ENCODE assay signal across 8 mouse cellular contexts in genomic region chr16:90142574-90143415, GRCm38 (mm10). TPM values are rescaled to one million over a fixed set of nuclear protein-coding genes. Genes with fewer than 3 reads are reported as not detected.
DNase-seq lines count a peak whose midpoint lies in the region; ATAC-seq and TF ChIP-seq lines count a peak whose summit lies in the region.

No protein-coding gene starts in this region.

- H3K9me3 ChIP-seq in embryonic facial prominence, embryonic 11.5 days (replicated peaks; ENCODE audit: control insufficient read depth, low read length), result no peaks in the 10 kb centered on the region

- intact Hi-C loops in heart, postnatal 14 days (cut with DNase I), result loop anchor here (5.0 kb wide), 1 partner anchor 70 kb away; no protein-coding TSS in a partner anchor

- H3K4me2 ChIP-seq in embryonic facial prominence, embryonic 11.5 days (ENCODE audit: low read depth, low read length), result peak overlapping the region; percentile 72

- H3K27ac ChIP-seq in embryonic facial prominence, embryonic 11.5 days (replicated peaks; ENCODE audit: low read depth, low read length), result peak overlapping the region; percentile 80
- H3K27ac ChIP-seq in olfactory bulb, adult 2 months (ENCODE audit: insufficient read depth, low read depth, low read length), result peak overlapping the region; percentile 7

- no peak for TF ChIP-seq POLR2A in lung, adult 2 months (IDR thresholded peaks at IDR 0.05; ENCODE audit: borderline replicate concordance, extremely low read depth, low read depth, low read length)
- TF ChIP-seq POLR2A in olfactory bulb, adult 2 months (IDR thresholded peaks at IDR 0.05; ENCODE audit: insufficient read depth, low read depth, low read length), result no peak

- no peaks in the 10 kb centered on the region for H3K27me3 ChIP-seq in embryonic facial prominence, embryonic 11.5 days (ENCODE audit: control insufficient read depth, insufficient read depth, low read length)

- ATAC-seq in embryonic facial prominence, embryonic 11.5 days (replicated peaks; ENCODE audit: insufficient number of reproducible peaks, low FRiP score, low TSS enrichment, low read depth), result peak; percentile 7; the same call in 1 of the 2 replicates

- no peaks in the 10 kb centered on the region for H3K36me3 ChIP-seq in embryonic facial prominence, embryonic 11.5 days (replicated peaks; ENCODE audit: control insufficient read depth, insufficient read depth, low read depth, low read length)

- H3K4me1 ChIP-seq in embryonic facial prominence, embryonic 11.5 days (ENCODE audit: control insufficient read depth, insufficient read depth, low read length), result peaks cover 9% of the 10 kb centered on the region
- peaks cover 7% of the 10 kb centered on the region; the same call in 1 of the 2 replicates for H3K4me1 ChIP-seq in lung, adult 2 months (ENCODE audit: control insufficient read depth, insufficient read depth, low read length)
- H3K4me1 ChIP-seq in olfactory bulb, adult 2 months (ENCODE audit: control insufficient read depth, insufficient read depth, low read length), result peaks cover 18% of the 10 kb centered on the region

- TF ChIP-seq CTCF in lung, adult 2 months (IDR thresholded peaks at IDR 0.05; ENCODE audit: insufficient read depth, low read length), result no peak
- TF ChIP-seq CTCF in olfactory bulb, adult 2 months (IDR thresholded peaks at IDR 0.05; ENCODE audit: insufficient read depth, low read depth, low read length), result no peak

- WGBS in embryonic facial prominence, embryonic 11.5 days, result under 1% methylated on average over 57 of the region's 57 CpGs
- 1% methylated on average over 57 of the region's 57 CpGs for WGBS in lung, adult 2 months
- under 1% methylated on average over 57 of the region's 57 CpGs for WGBS in olfactory bulb, adult 2 months

- peak overlapping the region; percentile 79 for H3K9ac ChIP-seq in embryonic facial prominence, embryonic 11.5 days (replicated peaks; ENCODE audit: low read length)

- DNase-seq in CD4-positive, CD25-positive, alpha-beta regulatory T cell, adult 2 months (ENCODE audit: low read depth, low spot score), result peak; percentile 61
- peak; percentile 71 to 75 for DNase-seq in adrenal gland, postnatal 36 days
- DNase-seq in embryonic facial prominence, embryonic 11.5 days (ENCODE audit: low spot score), result peak; percentile 65
- peak; percentile 26 to 42 for DNase-seq in heart, postnatal 14 days
- DNase-seq in layer of hippocampus, adult 18-20 months (ENCODE audit: low spot score in 2 of 2), result peak; percentile 32 to 52
- peak; percentile 31 for DNase-seq in lung, adult 2 months
- peak; percentile 59 for DNase-seq in thymus, postnatal 25 days

- peak overlapping the region; percentile 73 for H3K4me3 ChIP-seq in embryonic facial prominence, embryonic 11.5 days (ENCODE audit: low read depth, low read length)
- H3K4me3 ChIP-seq in lung, adult 2 months (replicated peaks; ENCODE audit: extremely low read depth, low read depth, low read length), result peak overlapping the region; percentile 51
- peak overlapping the region; percentile 58 for H3K4me3 ChIP-seq in olfactory bulb, adult 2 months (ENCODE audit: insufficient read depth, low read depth, low read length)

RNA-seq across cellular contexts. Expression of gene Tiam1, which starts 0.8 kb away (rescaled TPM):
- total RNA-seq in adrenal gland, postnatal 36 days (2021), result 10 to 100 TPM; 80.7 to 96.3 TPM
- 31.2 and 33.8 TPM in 2 replicates for polyA plus RNA-seq in embryonic facial prominence, embryonic 11.5 days (2014; fragmentation: Nextera tagmentation; extraction: Ambion mirVana)
- 1 to 10 TPM; 6.1 to 7.6 TPM for total RNA-seq in heart, postnatal 14 days (2021)
- total RNA-seq in layer of hippocampus, adult 18-20 months (2021), result 100 to 1,000 TPM; 109 to 111 TPM
- polyA plus RNA-seq in lung, adult 2 months (2012; rRNA removed), result 7.1 and 14.6 TPM in 2 replicates
- 370 TPM in 1 of 2 replicates, not detected in the other for polyA plus RNA-seq in olfactory bulb, adult 2 months (2012; ENCODE audit: insufficient read depth, insufficient read length, low replicate concordance, missing spikeins)

Comparison
In these comparisons a context has a peak if more than half of its experiments do, and no peak if none do; other contexts are left out.
1. Peak in every context shown above with its lines: DNase-seq, ATAC-seq, H3K4me3 ChIP-seq and H3K27ac ChIP-seq.
2. RNA of gene Tiam1, which starts 0.8 kb away (total RNA-seq): 109 to 111 TPM in layer of hippocampus, adult 18-20 months and 80.7 to 96.3 TPM in adrenal gland, postnatal 36 days; 6.1 to 7.6 TPM in heart, postnatal 14 days; every median in the first group is over 4 times any median in the second.